Mouse (Mus musculus) left cerebral cortex, postnatal 25 days (tissue): ENCODE results near the gene Prkra. TPM values are rescaled to one million over a fixed set of nuclear protein-coding genes. Genes with fewer than 3 reads are reported as not detected.

Experiments used
- DNase-seq, 2 experiments: peaks; one replicate each; pipeline ENCODE4 v3.0.0; 2022; ENCODE audit warnings: low spot score in 2 of 2, mixed read lengths in 1 of 2
- intact Hi-C: fragments of 180-260 bp; cut with DNase I; formaldehyde crosslinking; loops from one replicate; pipeline ENCODE4 v1.15.1; 2025
- total RNA-seq, 2 experiments: library from RNA; stranded (reverse); gene quantifications; 2 replicates each; pipeline ENCODE4 v1.2.3; 2021

Prkra gene
- 10 to 100 TPM; 14.2 to 14.7 TPM for total RNA-seq

- intact Hi-C loops: loop anchor here (1.0 kb wide), 1 partner anchor 24 kb away; no protein-coding TSS in a partner anchor
- DNase-seq: peak; percentile 93 to 97
Observed at GRCm38 (mm10) chr2:76647883-76648570, at the start of gene Prkra, which contains the start of gene Pjvk. TSS of gene Prkra (minus strand) at chr2:76648015. TSS of gene Pjvk (plus strand) at chr2:76648476.

DNA sequence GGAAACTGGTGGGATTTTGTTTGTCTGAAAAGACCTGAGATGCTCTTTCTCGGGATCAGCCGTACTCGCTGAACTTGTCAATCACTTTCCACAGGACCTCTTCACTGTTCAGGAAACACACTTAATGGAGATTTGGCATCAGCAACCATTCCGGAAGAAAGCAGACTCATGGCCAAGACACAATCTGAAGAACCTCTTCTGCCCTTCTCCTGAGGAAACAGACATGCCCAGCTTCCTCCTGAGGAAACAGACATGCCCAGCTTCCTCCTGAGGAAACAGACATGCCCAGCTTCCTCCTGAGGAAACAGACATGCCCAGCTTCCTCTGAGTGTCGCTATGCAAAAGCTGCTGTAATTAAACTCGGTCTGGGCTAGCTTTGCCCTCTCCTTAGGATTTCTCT is 47.5 kb upstream of the Prkra start:
- DNase-seq: no peak
- intact Hi-C loops: no loop called here

DNA sequence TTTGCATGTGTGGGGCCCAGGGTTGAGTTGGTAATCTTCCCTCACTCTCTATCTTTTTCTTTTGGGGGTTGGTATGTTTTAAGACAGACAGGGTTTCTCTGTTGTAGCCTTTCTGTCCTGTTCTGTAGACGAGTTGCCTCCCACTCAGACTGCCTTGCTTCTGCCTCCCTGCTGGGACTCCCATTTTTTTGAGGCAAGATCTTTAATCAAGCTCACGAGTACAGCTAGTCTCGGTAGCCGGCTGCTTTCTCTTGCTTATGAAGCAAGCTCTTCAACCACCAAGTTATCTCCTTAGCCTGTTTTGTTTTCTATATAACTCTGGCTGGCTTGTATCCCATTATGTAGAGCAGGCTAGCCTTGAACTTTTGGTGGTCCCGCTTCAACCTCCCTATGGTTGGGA is 46.0 kb upstream of the Prkra start:
- intact Hi-C loops: no loop called here
- DNase-seq: no peak

- intact Hi-C loops: no loop called here
- DNase-seq: no peak
Observed at GRCm38 (mm10) chr2:76690436-76691204, 42.8 kb upstream of the Prkra start.

DNA sequence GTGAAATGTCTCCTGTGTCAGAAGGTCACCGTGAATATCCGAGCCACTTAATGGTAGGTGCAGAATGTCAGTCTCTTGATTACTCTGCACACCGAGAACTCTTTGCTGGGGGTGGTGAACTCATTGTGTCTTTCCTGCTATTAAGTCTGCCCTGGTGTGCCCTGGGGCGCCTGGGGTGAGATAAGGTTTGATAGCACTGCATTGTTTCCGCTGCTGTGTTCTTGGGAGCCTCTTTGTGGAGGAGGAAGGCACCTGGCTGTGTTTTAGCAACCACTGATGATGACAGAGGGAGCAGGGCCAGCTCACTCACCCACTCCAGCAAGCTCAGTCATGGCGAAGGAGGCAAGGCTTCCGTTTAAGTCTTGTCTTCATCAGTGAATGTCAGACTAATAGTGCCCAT is 40.3 kb upstream of the Prkra start:
- intact Hi-C loops: no loop called here
- no peak for DNase-seq

GRCm38 (mm10) chr2:76687608-76688007 is 39.8 kb upstream of the Prkra start:
- DNase-seq: no peak
- intact Hi-C loops: no loop called here

GRCm38 (mm10) chr2:76686986-76687385 is 39.2 kb upstream of the Prkra start:
- intact Hi-C loops: no loop called here
- peak in 1 of 2 experiments; percentile 39 for DNase-seq

DNA sequence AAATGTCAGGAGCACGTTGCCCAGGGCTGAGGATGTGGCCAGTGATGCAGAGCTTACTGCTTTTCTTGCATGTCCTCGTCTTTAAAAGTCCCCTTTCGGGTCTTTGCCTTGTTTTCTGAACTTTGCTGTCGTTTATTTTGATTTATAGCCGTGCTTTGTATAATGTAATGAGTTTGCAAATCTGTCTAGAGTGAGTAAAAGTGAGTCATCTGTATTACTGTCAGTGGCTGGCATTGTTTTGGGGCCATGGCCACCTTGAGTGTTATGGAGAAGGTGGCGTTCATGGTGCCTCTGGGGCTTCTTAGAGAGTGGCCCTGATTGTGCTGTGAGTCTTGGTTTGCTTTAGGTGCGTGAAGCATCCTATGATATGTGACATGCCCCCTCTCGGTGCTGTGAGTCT is 34.5 kb upstream of the Prkra start:
- intact Hi-C loops: no loop called here
- no peak for DNase-seq

- no peak for DNase-seq
- intact Hi-C loops: no loop called here
Observed at GRCm38 (mm10) chr2:76676401-76677226, 28.8 kb upstream of the Prkra start.

DNA sequence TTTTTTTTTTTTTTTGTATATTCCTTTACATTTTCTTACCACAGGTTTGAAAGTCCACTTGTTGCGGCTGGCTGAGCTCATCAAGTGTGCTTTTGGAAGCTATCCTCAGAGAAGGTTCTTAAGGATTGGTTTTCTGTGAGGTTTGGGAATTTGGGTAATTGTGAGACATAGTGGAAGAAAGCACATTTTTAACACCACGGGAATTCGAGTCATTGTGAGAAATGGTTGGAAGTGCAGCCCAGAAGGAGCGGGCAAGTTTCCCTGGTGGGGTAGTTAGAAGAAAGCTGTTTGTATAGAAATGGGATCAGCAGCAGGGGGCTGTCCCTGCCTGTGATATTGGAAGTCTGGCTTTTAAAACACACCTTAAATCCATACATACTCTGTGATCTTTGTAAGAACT is 28.1 kb upstream of the Prkra start:
- DNase-seq: no peak
- intact Hi-C loops: no loop called here

DNA sequence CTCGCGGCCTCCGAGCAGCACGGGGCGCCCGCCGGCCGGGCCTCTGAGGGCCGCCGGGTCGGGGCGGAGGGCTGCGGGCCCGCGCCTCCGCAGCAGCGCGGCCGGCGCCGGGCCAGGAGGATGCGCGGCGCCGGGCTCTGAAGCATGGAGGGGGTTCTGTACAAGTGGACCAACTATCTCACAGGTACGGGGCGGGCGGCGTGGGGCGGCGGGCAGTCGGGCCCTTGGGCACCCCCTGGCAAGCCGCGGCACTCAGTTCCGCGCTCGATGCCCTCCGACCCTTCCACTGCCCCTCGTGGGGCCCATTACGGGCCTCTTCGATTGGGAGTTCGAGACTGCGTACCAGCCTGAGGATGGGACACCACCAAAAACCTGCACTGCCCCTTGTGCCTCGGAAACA is 27.6 kb upstream of the Prkra start:
- intact Hi-C loops: no loop called here
- DNase-seq: no peak

DNA sequence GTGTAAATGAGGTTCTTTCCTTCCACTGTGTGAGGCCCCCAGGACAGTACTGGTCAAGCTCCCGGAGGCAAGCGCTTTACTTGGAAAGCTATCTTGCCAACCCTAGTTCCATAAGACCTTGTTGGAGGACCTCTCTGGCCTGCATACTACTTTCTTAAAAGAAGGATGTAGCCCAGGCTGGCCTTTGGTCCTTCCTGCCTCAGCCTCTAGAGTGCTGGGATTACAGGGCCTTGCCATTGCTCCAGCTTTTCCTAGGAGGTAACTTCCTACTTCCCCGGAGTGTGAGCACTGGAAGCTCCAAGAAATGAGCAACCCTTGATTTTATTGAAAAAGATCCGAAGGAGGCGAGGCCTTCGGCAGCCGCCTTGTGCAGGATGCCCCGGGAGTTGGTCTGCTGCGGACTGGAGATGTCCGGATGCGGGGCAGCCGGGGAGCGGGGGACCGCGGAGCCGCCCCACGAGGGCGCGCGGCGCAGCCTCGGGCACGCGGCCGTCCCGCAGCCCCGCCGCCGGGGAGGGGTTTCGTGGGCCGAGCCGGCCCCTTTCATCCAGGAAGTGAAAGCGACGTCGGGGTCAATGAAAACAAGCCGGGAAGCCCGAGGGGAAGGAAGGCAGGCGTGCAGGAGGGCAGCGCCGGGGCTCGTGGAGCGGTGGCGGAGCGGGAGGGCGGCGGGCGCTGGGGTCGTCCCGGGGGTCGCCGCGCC is 27.1 kb upstream of the Prkra start, which contains the start of gene Plekha3:
Gene Plekha3 (plus strand): TSS at position 557 of the 703 bp plus-strand sequence.
- intact Hi-C loops: no loop called here
- peak; percentile 86 to 88 for DNase-seq

- DNase-seq: peak in 1 of 2 experiments; percentile 24
- intact Hi-C loops: no loop called here
Observed at GRCm38 (mm10) chr2:76673472-76674081, 25.8 kb upstream of the Prkra start.

- intact Hi-C loops: loop anchor here (1.0 kb wide), 1 partner anchor 25 kb away; the partner anchor contains the start of genes Pjvk and Prkra
- DNase-seq: peak; percentile 84 to 90
Observed at GRCm38 (mm10) chr2:76672966-76673392, 25.2 kb upstream of the Prkra start, which contains the start of gene Fkbp7. TSS of gene Fkbp7 (minus strand) at chr2:76673116.

DNA sequence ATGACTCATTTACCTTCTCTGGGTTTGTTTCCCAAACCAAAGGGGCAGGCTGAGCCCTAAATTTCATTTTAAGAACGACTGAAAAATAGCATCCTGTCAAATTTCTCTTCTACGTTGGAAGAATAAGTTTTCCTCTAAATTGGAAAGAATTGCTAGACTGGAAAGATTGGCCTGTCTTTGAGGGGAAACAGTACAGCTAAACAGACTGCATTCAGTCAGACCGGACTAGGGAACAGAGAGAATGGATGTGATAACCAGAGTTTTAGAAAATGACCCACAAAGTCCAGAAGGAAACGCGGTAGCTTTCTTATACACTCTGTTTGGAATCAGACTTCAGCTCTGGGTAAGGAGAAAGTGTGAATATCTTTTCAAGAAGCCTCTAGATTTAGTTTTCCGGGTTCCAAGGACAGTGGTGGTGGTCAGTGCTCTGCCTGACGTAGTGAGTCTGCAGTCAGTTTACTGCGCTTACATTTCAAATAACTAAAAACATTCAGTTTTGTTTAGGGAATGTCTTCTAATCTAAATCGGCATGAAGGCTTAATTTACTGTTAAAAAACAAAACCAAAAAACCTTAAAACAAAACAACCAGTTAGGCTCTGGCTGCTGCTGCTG is 24.4 kb upstream of the Prkra start:
- DNase-seq: no peak
- intact Hi-C loops: loop anchor here (1.0 kb wide), 1 partner anchor 24 kb away; the partner anchor contains the start of genes Pjvk and Prkra

DNA sequence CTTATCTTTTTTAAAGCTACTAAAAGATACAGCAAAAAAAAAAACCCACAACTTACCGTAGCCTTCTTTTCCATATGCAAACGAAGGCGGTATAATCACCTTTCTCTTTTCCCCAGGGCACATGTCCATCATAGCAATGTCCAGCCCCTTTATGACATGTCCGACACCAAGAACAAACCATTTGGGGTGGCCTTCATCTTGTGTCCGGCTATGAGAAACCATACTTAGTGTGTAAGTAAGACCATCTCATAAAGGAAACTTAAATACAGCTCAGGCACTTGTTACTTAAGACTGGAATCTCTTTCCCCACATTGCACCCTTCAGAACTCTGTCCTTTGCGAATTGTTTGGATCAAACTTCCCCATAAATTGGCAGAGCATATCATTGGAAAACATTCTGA is 23.8 kb upstream of the Prkra start:
- intact Hi-C loops: loop anchor here (1.0 kb wide), 1 partner anchor 23 kb away; the partner anchor contains the start of genes Pjvk and Prkra
- DNase-seq: no peak

GRCm38 (mm10) chr2:76667200-76667599 is 19.4 kb upstream of the Prkra start:
- intact Hi-C loops: no loop called here
- DNase-seq: no peak

DNA sequence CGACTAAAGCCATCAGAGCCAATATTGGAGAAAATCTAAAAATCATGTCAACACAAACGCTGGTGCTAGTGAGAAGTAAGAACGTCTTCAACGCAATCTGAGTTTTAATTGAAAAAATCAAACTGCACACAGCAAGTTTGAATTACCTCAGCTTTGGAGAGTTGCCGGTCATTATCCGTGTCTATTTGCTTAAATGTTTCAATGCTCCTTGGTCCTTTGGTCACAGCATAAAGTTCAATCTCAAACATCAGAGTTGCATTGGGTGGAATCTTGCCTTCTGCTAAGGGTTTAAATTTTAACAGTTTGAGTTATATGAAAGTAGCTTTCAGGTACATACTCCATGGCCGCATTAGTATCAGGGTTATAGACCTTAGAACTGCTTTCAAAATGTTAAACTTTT is 17.7 kb upstream of the Prkra start:
- intact Hi-C loops: no loop called here

More for the DNA sequence above, 17.7 kb upstream of the Prkra start:
- DNase-seq: no peak
